Mouse (Mus musculus) 3T3-L1 (cell line): Measurements from ENCODE around the gene Nrxn1.
"Not testable (repeated sequence)": the region's sequence is repeated elsewhere in the genome, so short reads cannot be mapped to it uniquely, and the experiment has no call there.

Source experiments
- DNase-seq: peaks from one replicate; pipeline ENCODE4 v3.0.0-alpha.2; 2015; ENCODE audit warnings: low read depth, low spot score

The Nrxn1 gene

GRCm38 (mm10) chr17:90272225-90272624 lies 820.6 kb downstream of the Nrxn1 start:
- no peak for DNase-seq

DNA sequence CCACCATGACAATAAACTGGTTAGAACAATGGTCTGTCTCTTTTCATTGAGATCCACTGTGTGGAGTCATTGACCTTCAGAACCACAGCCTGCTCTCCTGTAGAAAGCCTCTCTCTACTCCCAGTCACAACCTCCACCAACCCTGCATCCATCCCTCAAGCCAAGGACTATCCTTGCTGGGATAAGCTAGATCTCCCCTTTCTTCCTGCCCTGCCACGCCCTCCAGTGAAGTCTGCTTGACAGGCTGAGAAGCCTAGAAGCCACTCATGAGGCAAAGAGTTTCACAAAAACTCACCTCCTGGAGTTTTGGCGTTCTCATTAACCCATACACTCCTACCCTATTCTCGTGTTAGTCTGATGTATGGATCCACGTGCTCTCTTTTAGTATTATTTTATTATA lies 821.7 kb downstream of the Nrxn1 start:
- no peak for DNase-seq

GRCm38 (mm10) chr17:90269143-90269542 lies 823.7 kb downstream of the Nrxn1 start:
- peak; percentile 3 for DNase-seq

- no peak for DNase-seq
Observed at GRCm38 (mm10) chr17:90253451-90254131, 839.3 kb downstream of the Nrxn1 start.

DNA sequence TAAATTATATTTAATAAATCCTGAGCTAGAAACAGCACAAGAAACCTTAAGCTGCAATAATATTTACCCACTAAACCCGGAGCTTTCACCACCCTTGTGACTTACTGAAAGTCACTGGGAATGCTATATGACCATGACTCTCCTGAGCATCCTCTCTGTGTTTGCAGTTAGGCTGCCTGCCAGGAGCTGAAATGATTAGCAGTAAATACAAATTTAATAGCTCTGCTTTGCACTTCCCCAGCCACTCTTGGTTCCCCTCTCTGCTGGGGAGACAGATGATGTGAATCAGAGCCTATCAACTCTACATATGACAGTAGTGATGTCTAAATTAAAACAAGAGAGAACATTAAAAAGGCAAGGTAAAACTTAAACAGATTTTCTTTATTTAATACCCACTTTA lies 840.7 kb downstream of the Nrxn1 start:
- no peak for DNase-seq

- DNase-seq: no peak
Observed at GRCm38 (mm10) chr17:90247071-90247849, 845.6 kb downstream of the Nrxn1 start.

- no peak for DNase-seq
Observed at GRCm38 (mm10) chr17:90244339-90244738, 848.5 kb downstream of the Nrxn1 start.

DNA sequence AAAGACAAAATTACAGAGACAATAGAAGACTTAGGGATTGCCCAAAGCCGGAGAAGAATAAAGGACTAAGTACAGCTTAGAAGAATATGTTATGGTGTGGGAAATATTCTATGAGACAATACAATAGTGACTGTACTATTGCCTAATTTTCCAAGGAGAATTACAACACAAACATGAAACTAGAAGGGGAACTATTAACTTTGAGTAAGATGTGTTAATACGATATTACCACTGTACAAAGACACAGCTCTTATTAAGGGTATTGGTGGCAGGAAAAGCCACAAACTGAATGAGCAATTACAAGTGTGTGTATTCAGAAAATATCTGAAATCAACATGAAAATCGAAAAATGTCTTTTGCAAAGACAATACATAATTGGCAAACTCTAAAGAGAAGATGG lies 853.9 kb downstream of the Nrxn1 start:
- no peak for DNase-seq

- DNase-seq: no peak
Observed at GRCm38 (mm10) chr17:90238517-90238916, 854.4 kb downstream of the Nrxn1 start.

- DNase-seq: not testable (repeated sequence)
Observed at GRCm38 (mm10) chr17:90235674-90236073, 857.2 kb downstream of the Nrxn1 start.

- no peak for DNase-seq
Observed at GRCm38 (mm10) chr17:90234806-90235205, 858.1 kb downstream of the Nrxn1 start.

DNA sequence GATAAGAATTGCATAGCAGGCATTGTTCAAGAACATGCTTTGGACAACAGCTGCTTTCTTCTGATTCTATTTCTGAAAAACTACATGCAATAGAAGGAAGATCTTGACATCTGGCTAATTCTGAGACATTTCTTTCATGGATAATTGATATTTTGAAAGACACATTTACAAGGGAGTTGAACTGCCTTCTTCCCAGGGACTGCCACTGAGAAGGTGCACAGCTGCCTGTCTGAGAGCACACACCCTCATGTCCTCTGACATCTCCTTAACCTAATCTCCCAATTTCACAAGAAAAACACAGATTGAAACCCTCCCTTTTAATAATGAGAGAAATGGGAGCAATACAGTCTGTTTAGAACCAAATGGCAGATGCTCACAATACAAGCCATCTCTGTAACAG lies 884.3 kb downstream of the Nrxn1 start:
- no peak for DNase-seq

GRCm38 (mm10) chr17:90207617-90208016 lies 885.3 kb downstream of the Nrxn1 start:
- DNase-seq: no peak

DNA sequence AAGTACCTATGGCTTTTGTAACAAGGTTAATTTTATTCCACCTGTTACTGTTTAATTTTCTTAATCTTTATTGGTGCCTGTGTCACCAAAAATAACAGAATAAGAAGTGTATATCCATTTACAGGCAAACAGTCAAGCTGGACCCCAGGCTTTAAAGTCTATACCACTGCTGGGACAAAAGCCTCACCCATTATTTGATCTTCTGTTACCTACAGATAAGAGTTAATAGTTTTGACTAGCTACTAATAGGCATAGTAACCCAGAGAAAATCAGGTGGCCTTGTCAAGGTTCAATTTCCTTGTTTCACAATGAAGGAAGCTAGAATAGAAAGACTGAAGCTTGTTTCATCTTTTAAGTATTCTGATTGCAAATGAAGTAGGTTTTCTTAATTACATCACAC lies 888.9 kb downstream of the Nrxn1 start:
- DNase-seq: no peak

GRCm38 (mm10) chr17:90202785-90203184 lies 890.1 kb downstream of the Nrxn1 start:
- no peak for DNase-seq

DNA sequence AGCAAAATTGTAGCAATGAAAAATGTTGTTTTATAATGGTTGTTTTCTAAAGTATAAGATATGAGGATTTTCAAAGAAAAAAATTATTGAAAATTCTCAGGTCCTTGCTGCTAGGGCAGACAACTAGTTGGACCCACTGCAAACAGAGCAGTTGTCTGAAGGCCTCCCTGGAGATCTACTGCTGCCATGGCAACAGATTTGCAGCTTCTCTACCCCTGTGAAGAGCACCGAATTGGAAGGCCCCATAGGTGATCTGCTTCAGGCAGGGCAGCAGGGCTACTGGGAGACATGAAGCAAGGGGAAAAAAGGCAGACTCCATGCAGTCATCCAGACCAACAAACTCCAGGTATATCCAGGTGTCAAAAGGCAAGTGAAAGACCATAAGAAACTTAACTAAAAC lies 896.1 kb downstream of the Nrxn1 start:
- no peak for DNase-seq

GRCm38 (mm10) chr17:90141602-90142001 lies 951.3 kb downstream of the Nrxn1 start:
- DNase-seq: peak; percentile 29

GRCm38 (mm10) chr17:90130836-90131235 lies 962.0 kb downstream of the Nrxn1 start:
- no peak for DNase-seq

GRCm38 (mm10) chr17:90129183-90129582 lies 963.7 kb downstream of the Nrxn1 start:
- DNase-seq: no peak

DNA sequence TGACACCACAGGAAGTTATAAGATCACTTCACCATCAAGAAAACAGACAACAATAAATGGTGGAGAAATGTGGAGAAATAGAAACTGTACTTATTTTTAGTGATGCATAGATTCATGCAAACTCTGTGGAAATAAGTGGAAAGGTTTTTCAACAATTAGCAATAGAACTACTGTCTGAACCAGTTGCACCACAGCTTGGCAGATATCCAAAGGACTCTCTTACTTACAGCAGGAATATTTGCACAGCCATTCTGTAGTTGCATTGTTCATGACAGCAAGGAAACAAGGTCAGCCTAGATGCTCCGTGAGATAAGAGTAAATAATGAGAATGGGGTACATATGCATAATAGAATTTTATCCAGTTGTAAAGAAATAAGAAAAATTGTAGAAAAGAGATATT lies 965.3 kb downstream of the Nrxn1 start:
- peak; percentile 5 for DNase-seq

DNA sequence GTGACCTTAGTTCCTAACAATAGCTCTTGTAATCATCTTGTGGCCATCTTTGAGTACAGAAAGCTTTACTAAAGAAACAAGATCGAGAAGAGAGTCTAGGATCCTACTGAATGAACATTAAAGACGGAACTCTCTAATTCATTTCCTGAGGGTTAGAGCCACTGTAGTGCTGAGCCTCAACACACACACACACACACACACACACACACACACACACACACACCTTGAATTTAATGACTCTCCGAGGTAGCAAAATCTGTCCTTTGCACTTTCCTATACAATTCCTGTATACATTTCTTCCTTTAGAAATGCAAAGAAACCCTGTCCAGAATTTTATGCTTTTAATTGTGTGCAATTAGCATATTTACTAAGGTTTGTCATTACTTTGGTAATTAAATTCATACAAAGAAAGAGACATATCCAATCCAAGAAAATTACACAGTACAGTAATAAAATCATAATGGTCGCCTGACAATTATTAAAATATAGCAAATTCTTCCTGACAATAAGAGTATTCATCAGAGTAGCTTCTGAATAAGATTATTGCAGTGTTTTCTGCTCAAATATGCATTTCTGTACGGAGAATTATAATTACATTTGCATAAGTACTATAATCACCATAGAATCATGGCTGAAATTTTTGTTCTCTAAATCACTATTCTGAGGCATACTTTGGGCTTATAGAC lies 969.9 kb downstream of the Nrxn1 start:
- no peak for DNase-seq

GRCm38 (mm10) chr17:90116241-90116640 lies 976.6 kb downstream of the Nrxn1 start:
- no peak for DNase-seq

DNA sequence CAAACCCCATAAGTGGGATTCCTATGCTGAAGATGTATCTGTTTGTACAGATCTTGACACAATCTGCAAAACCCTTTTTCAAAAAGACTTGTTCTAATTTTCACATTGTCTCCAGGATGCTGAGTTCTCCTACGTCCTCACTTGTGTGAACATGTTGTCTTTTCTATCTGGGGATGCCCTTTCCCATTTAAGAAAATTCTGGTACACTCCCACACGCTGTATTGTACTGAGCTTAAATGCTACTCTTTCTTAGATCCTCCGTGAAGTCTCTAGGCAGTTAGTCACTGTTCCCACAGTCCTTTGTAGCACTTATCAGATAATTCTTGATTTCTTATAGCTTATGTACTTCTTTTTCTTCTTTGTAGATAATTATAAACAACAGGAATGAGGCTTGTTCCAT lies 997.9 kb downstream of the Nrxn1 start:
- no peak for DNase-seq
